Mouse (Mus musculus): Measurements from ENCODE around the gene Erlec1. TPM values are rescaled to one million over a fixed set of nuclear protein-coding genes. Genes with fewer than 3 reads are reported as not detected.

Erlec1 gene
- 49.1 TPM for polyA plus RNA-seq (2014; fragmentation: Illumina TruSeq; extraction: RNeasy Lipid Tissue Mini Kit (QIAGEN cat#74804); ENCODE audit: low read depth, low replicate concordance)

GRCm38 (mm10) chr11:30954279-30954725, at the start of gene Erlec1:
Erlec1 (minus strand) TSS chr11:30954335.

GRCm38 (mm10) chr11:30985877-30986624, 31.9 kb upstream of the Erlec1 start, which contains the start of gene Chac2:
Chac2 (minus strand) TSS chr11:30986350.

GRCm38 (mm10) chr11:30885171-30885871, 68.8 kb downstream of the Erlec1 start, which contains the start of the genes Gpr75 and Asb3:
Gpr75 (plus strand) TSS chr11:30885358.
Asb3 (plus strand) TSS chr11:30885416.

Other genes starting within 250 kb of the Erlec1 start
- 138 TPM for gene Psme4, start 182.6 kb downstream of the Erlec1 start, polyA plus RNA-seq (2014; fragmentation: Illumina TruSeq; extraction: RNeasy Lipid Tissue Mini Kit (QIAGEN cat#74804); ENCODE audit: low read depth, low replicate concordance)
- 0.18 TPM for gene Gpr75, start 69.0 kb downstream of the Erlec1 start, polyA plus RNA-seq (2014; fragmentation: Illumina TruSeq; extraction: RNeasy Lipid Tissue Mini Kit (QIAGEN cat#74804); ENCODE audit: low read depth, low replicate concordance)
- 10.1 TPM for gene Asb3, start 68.9 kb downstream of the Erlec1 start, polyA plus RNA-seq (2014; fragmentation: Illumina TruSeq; extraction: RNeasy Lipid Tissue Mini Kit (QIAGEN cat#74804); ENCODE audit: low read depth, low replicate concordance)
- gene Chac2, start 32.0 kb upstream of the Erlec1 start, polyA plus RNA-seq (2014; fragmentation: Illumina TruSeq; extraction: RNeasy Lipid Tissue Mini Kit (QIAGEN cat#74804); ENCODE audit: low read depth, low replicate concordance), result 23.3 TPM
- gene Gm17332, start 228.1 kb upstream of the Erlec1 start, polyA plus RNA-seq (2014; fragmentation: Illumina TruSeq; extraction: RNeasy Lipid Tissue Mini Kit (QIAGEN cat#74804); ENCODE audit: low read depth, low replicate concordance), result not detected